Mouse (Mus musculus) liver, embryonic 14.5 days (tissue): ENCODE measurements at regions not wholly inside any gene's neighbourhood (a gene's known extent, or its start where the extent isn't known, plus 50 kb on each side); places are given as distances from the start of the nearest gene placed in this dataset.
"Not testable (repeated sequence)": the region's sequence is repeated elsewhere in the genome, so short reads cannot be mapped to it uniquely, and the experiment has no call there.

Experiments used
- ATAC-seq: fragments of 200-750 bp; cut with Nextera tagmentation; 2 replicates; pipeline ENCODE4 v1.8.0; 2017; ENCODE audit warnings: moderate number of reproducible peaks, mild to moderate bottlenecking, moderate library complexity; ENCODE audit not compliant: insufficient read depth
- DNase-seq, 3 experiments: peaks; one replicate each; pipeline ENCODE4 v3.0.0-alpha.2; 2012 to 2013; ENCODE audit warnings: low read depth in 3 of 3, low spot score in 3 of 3
- H3K27ac ChIP-seq: fragments of 300-500 bp; sonication (generic); 2 replicates; pipeline ENCODE4 v1.5.1; 2014; ENCODE audit warnings: moderate library complexity, mild to moderate bottlenecking, control low read depth, inconsistent platforms
- H3K27me3 ChIP-seq: fragments of 300-500 bp; sonication (generic); 2 replicates; pipeline ENCODE4 v1.6.1; 2014; ENCODE audit warnings: mild to moderate bottlenecking, low read length, moderate library complexity; ENCODE audit not compliant: control insufficient read depth, insufficient read depth
- H3K36me3 ChIP-seq: fragments of 300-500 bp; sonication (generic); replicated peaks from 2 replicates; pipeline ENCODE4 v1.6.1; 2014; ENCODE audit warnings: low read depth; ENCODE audit not compliant: control insufficient read depth, insufficient read depth
- H3K4me1 ChIP-seq, 2 experiments: fragments of 200-500 bp in 1 of 2; fragments of 300-500 bp in 1 of 2; sonication (generic) in 1 of 2; replicated peaks; 2 replicates each; pipeline ENCODE4 v1.6.1; 2012 to 2014; ENCODE audit warnings: antibody characterized with exemption in 1 of 2, inconsistent platforms in 1 of 2, low read length in 1 of 2; ENCODE audit not compliant: control insufficient read depth in 2 of 2, insufficient read depth in 2 of 2
- H3K4me2 ChIP-seq: fragments of 300-500 bp; sonication (generic); 2 replicates; pipeline ENCODE4 v1.6.1; 2014; ENCODE audit warnings: low read depth, mild to moderate bottlenecking, control low read depth, moderate library complexity
- H3K4me3 ChIP-seq, 2 experiments: fragments of 200-500 bp in 1 of 2; fragments of 300-500 bp in 1 of 2; sonication (generic) in 1 of 2; 2 replicates each; pipeline ENCODE4 v1.5.1; 2012 to 2014; ENCODE audit warnings: low read depth in 2 of 2, low read length in 2 of 2, mild to moderate bottlenecking in 2 of 2, control low read depth in 1 of 2, inconsistent platforms in 1 of 2, moderate library complexity in 1 of 2; ENCODE audit not compliant: insufficient read depth in 1 of 2
- H3K9ac ChIP-seq: fragments of 300-500 bp; sonication (generic); replicated peaks from 2 replicates; pipeline ENCODE4 v1.6.1; 2014; ENCODE audit warnings: mild to moderate bottlenecking, control low read depth, moderate library complexity
- H3K9me3 ChIP-seq: fragments of 300-500 bp; sonication (generic); 2 replicates; pipeline ENCODE4 v1.6.1; 2016; ENCODE audit warnings: low read length, mixed read lengths; ENCODE audit not compliant: control insufficient read depth
- CTCF ChIP-seq: IDR thresholded peaks from 2 replicates; pipeline ENCODE4 v1.5.1; 2016; ENCODE audit warnings: antibody characterized with exemption, low read depth, control low read depth
- EP300 ChIP-seq: IDR thresholded peaks from 2 replicates; pipeline ENCODE4 v1.6.1; 2016; ENCODE audit warnings: antibody characterized with exemption, low read depth
- WGBS: fragments of 180-500 bp; shearing (Covaris S2); extraction: QIAGEN DNeasy Blood & Tissue Kit; methylation state at CpG from one replicate; pipeline ENCODE4 v1.1.7; 2014; ENCODE audit not compliant: insufficient replicate concordance; 5-methylcytosine and 5-hydroxymethylcytosine counted together

GRCm38 (mm10) chr1:194396754-194397460, 221.1 kb upstream of the Plxna2 start:
- Histone ChIP-seq H3K4me1 (peaks cover 0 to 2% of the 10 kb centered on the region in 2 experiments; a peak in 2 of 4 replicates), H3K27me3 (no peaks in the 10 kb centered on the region), H3K4me3 (no peak overlapping the region), H3K27ac (no peak overlapping the region), H3K36me3 (no peaks in the 10 kb centered on the region), H3K9ac (no peak overlapping the region), H3K4me2 (no peak overlapping the region), H3K9me3 (no peaks in the 10 kb centered on the region)
- ATAC-seq (no peak), DNase-seq (no peak)
- 61% methylated on average over 4 of the region's 4 CpGs for WGBS
- TF ChIP-seq CTCF = no peak
- no peak for TF ChIP-seq EP300

GRCm38 (mm10) chr1:194393720-194394119, 224.3 kb upstream of the Plxna2 start:
- Histone ChIP-seq H3K9me3 (no peaks in the 10 kb centered on the region), H3K27me3 (no peaks in the 10 kb centered on the region), H3K36me3 (no peaks in the 10 kb centered on the region), H3K9ac (no peak overlapping the region), H3K4me2 (no peak overlapping the region), H3K4me3 (no peak overlapping the region), H3K4me1 (peaks cover 0 to 2% of the 10 kb centered on the region in 2 experiments; a peak in 2 of 4 replicates), H3K27ac (no peak overlapping the region)
- ATAC-seq = no peak
- no peak for TF ChIP-seq EP300
- no peak for TF ChIP-seq CTCF
- 38% methylated on average over 3 of the region's 3 CpGs for WGBS
- no peak for DNase-seq

GRCm38 (mm10) chr1:194390202-194390601, 227.8 kb upstream of the Plxna2 start:
- no peak overlapping the region for H3K4me2 ChIP-seq
- no peak overlapping the region for H3K9ac ChIP-seq
- TF ChIP-seq EP300 = no peak
- TF ChIP-seq CTCF = no peak
- DNase-seq (no peak), ATAC-seq (no peak)
- H3K27me3 ChIP-seq = no peaks in the 10 kb centered on the region
- H3K4me3 ChIP-seq = no peak overlapping the region
- no peak overlapping the region for H3K27ac ChIP-seq
- no peaks in the 10 kb centered on the region for H3K36me3 ChIP-seq
- H3K4me1 ChIP-seq = peaks cover 0 to 2% of the 10 kb centered on the region in 2 experiments; a peak in 2 of 4 replicates
- 54% methylated on average over 2 of the region's 2 CpGs for WGBS
- no peaks in the 10 kb centered on the region for H3K9me3 ChIP-seq

- TF ChIP-seq CTCF = no peak
- TF ChIP-seq EP300 = no peak
- Histone ChIP-seq H3K27me3 (no peaks in the 10 kb centered on the region), H3K4me3 (no peak overlapping the region), H3K4me1 (no peaks in the 10 kb centered on the region), H3K4me2 (no peak overlapping the region), H3K36me3 (no peaks in the 10 kb centered on the region), H3K27ac (no peak overlapping the region), H3K9me3 (no peaks in the 10 kb centered on the region), H3K9ac (no peak overlapping the region)
- DNase-seq (no peak), ATAC-seq (no peak)
- WGBS = 27% methylated on average over 1 of the region's 1 CpGs
Measured at GRCm38 (mm10) chr1:194378135-194378534, 239.9 kb upstream of the Plxna2 start.

GRCm38 (mm10) chr1:194373511-194373910, 244.5 kb upstream of the Plxna2 start:
- H3K36me3 ChIP-seq, H3K4me2 ChIP-seq, H3K9ac ChIP-seq, H3K4me1 ChIP-seq, H3K9me3 ChIP-seq, H3K27ac ChIP-seq, H3K27me3 ChIP-seq, ATAC-seq, DNase-seq, H3K4me3 ChIP-seq: not testable (repeated sequence)
- WGBS = 78% methylated on average over 4 of the region's 4 CpGs
